Mouse (Mus musculus) layer of hippocampus, adult 2 months (tissue): Measurements from ENCODE around the gene Zfp36l2. TPM values are rescaled to one million over a fixed set of nuclear protein-coding genes. Genes with fewer than 3 reads are reported as not detected.

Source experiments
- DNase-seq, 2 experiments: peaks; one replicate each; pipeline ENCODE4 v3.0.0; 2022; ENCODE audit warnings: low spot score in 2 of 2
- H3K27ac ChIP-seq: fragments of 200-600 bp; 2 replicates; pipeline ENCODE4 v1.8.1; 2022
- H3K4me3 ChIP-seq: fragments of 200-600 bp; 2 replicates; pipeline ENCODE4 v1.8.1; 2022; ENCODE audit warnings: mild to moderate bottlenecking
- CTCF ChIP-seq: fragments of 200-600 bp; conservative IDR thresholded peaks from 2 replicates; pipeline ENCODE4 v1.8.1; 2022; ENCODE audit warnings: antibody characterized with exemption, mild to moderate bottlenecking, moderate library complexity
- total RNA-seq, 2 experiments: library from RNA; stranded (reverse); gene quantifications; 2 replicates each; pipeline ENCODE4 v1.2.3; 2021

The Zfp36l2 gene
- total RNA-seq, 2 experiments from 2014 or later, result 24.7 to 26.1 TPM

DNA sequence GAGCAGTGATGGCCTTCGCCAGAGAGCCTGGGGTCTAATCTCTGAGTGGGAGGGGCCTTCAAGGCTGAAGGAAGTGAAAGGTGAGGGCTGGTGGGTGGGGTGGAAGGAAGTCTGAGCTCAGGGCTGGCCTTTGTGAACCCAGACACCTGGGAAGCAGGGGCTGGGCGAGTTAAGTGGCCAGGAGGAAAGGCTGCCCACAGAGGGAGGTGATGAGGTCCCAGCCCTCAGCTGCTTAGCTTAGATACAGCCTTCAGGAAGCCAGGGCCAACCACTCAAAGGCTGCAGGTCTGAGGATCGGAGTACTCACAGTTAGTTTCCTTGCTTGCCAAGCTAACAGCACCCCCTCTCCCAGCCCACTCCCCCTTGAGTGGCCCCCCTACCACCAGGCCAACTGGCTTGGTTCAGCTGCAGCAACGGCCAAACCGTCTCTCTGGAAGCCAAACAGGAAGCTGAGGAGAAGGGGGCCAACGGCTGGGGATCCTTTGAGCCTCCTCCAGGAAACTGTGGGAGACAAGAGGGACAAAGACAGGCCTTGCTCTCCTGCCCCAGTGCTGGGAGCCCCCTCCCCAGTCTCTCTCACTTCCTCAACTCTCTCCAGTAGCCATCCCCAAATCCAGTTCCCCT, 26.4 kb downstream of the Zfp36l2 start:
- no peak for DNase-seq
- Histone ChIP-seq H3K4me3 (no peak overlapping the region), H3K27ac (no peak overlapping the region)
- TF ChIP-seq CTCF, result no peak

DNA sequence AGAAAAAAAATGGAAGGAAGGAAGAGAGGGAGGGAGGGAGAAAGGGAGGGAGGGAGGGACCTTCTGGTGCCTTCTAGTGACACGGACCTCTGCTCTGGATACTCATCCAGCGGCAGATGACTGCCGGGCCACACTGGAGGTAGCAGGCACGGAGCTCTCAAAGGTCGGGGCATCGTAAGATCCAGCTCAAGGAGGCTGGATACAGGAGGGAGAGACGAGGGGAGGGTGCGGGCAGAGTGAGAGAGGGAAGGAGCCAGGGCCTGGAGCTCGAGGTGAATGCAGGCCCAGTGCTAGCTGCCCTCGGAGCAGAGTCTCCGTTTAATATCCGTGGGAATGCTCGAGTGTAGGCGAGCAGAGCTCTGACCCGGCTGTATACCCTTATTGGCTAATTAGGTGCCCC, 28.9 kb downstream of the Zfp36l2 start:
- TF ChIP-seq CTCF, result no peak
- Histone ChIP-seq H3K4me3 (no peak overlapping the region), H3K27ac (no peak overlapping the region)
- no peak for DNase-seq

DNA sequence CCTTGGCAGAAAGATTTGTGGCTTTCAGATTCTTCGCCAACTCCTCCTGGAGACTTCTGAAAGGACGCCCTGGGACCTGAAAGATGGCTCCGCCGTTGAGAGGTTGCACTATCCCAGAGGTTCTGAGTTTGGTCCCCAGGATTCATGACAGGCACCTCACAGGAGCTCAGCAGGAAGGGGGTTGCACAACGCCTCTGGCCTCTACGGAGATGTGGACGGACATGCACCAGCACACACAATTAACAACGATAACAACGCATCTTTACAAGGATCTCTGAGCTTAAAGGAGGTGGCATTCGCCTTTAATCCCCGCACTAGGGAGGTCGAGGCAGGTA, 29.3 kb downstream of the Zfp36l2 start:
- no peak overlapping the region for H3K4me3 ChIP-seq
- no peak for DNase-seq
- no peak overlapping the region for H3K27ac ChIP-seq
- no peak for TF ChIP-seq CTCF

DNA sequence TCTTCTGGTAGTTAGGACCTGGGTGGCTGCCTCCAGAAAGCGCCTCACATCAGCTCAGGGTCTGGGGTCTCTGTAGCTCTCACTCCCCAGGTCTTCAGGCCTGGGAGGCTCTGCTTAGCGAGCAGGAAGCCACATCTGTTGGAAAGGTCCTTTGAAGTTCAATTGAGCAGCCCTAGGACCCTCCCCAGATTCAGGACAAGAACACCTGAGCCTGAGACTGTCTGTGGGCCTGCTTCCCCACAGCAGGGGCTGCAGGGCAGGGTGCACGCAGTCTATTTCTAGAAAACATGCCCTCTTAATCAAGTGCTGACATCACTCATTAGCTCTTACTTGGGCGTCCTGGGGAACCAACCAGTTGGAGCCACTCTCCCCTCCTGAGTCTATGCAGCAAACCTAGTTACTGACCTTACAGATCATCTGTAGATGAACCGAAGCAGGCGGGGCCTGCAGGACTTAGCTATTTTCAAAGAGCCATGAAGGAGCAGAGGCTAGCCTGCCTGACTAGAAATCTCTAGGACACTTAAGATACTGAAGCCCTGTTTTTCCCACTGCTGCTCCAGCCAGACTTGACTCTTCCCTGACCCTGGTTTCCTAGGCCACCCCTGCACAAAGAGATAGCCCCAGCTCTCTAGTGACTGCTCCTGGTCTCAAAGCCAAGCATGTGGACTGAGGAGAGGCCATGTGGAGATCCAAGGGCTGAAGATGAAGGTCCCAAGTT, 29.8 kb downstream of the Zfp36l2 start:
- no peak for TF ChIP-seq CTCF
- H3K27ac ChIP-seq, result no peak overlapping the region
- DNase-seq, result no peak
- no peak overlapping the region for H3K4me3 ChIP-seq

GRCm38 (mm10) chr17:84156748-84157742, 30.7 kb downstream of the Zfp36l2 start:
- DNase-seq, result no peak
- Histone ChIP-seq H3K27ac (no peak overlapping the region), H3K4me3 (no peak overlapping the region)
- no peak for TF ChIP-seq CTCF

DNA sequence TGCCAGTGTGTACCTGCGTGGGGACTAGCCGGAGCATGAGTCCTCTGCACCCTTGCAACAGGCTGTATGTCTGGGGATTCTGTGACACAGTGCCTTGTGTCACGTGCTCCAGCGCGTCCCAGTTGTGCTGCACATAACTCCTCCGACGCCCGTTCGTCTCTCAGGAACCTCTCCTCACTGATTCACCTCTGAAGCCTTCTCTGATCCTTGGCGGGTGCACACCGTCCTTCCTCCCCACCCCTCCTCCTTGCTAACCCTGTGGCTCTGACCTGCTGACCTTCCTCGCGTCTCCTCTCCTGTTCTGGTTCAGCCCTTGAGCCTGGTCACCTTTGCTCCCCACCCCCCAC, 31.5 kb downstream of the Zfp36l2 start:
- no peak overlapping the region for H3K27ac ChIP-seq
- no peak for TF ChIP-seq CTCF
- DNase-seq, result no peak
- H3K4me3 ChIP-seq, result no peak overlapping the region

- Histone ChIP-seq H3K4me3 (no peak overlapping the region), H3K27ac (no peak overlapping the region)
- DNase-seq, result no peak
- no peak for TF ChIP-seq CTCF
Measured at GRCm38 (mm10) chr17:84155516-84156226, 32.1 kb downstream of the Zfp36l2 start.

DNA sequence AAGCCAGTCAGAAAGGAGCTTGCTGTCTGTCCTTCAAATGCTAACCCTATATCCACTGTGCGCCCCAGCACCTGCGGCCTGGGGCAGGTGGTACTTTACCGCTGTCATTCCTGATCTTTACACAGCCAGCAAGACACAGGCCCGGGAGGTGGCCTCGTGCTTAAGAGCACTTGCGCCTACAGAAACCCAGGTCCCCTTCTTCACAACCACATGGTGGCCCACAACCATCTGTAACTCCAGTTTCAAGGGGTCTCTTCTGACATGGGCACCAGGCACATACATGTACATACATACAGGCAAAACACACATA, 32.8 kb downstream of the Zfp36l2 start:
- H3K27ac ChIP-seq, result no peak overlapping the region
- no peak for TF ChIP-seq CTCF
- DNase-seq, result no peak
- H3K4me3 ChIP-seq, result no peak overlapping the region

GRCm38 (mm10) chr17:84154302-84155028, 33.3 kb downstream of the Zfp36l2 start:
- TF ChIP-seq CTCF, result no peak
- H3K4me3 ChIP-seq, result no peak overlapping the region
- H3K27ac ChIP-seq, result no peak overlapping the region
- no peak for DNase-seq

GRCm38 (mm10) chr17:84152976-84153786, 34.6 kb downstream of the Zfp36l2 start:
- no peak overlapping the region for H3K4me3 ChIP-seq
- no peak overlapping the region for H3K27ac ChIP-seq
- TF ChIP-seq CTCF, result no peak
- DNase-seq, result no peak

DNA sequence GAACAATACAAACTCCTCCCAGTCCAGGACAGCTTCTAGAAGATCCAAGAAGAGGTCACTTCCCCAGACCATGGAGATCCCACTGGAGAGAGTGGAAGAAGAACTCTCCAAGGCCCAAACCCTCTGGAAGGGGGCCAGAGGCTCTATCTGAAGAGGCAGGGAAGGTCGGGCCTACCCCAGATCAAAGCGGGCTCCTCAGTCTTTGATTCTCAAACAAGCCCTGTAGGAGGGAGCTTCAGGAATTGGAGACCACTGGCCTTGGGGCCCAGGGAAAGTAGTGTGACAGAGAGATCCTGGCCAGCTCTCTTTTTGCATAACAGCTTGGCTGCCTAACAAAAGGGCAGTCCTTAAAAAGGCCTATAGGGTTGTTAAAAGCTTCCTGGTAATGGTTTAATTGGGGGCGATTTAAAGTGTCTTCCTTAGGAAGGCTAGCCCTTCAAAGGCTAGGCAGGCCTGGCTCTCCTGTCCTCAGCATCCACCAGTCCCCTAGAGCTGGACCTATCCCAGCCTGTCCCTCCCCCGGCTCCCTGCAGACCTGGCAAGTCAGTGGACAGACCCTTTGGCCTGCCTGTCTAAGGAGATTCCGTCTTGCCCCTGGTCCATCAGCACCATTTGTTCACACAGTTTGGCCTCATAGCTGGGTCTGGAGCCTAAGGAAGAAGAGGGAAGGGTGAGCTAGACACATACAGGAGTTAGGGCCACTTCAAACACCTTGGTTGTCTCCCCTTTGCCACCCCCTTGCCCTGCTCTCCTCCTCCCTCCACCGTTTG, 35.4 kb downstream of the Zfp36l2 start:
- Histone ChIP-seq H3K4me3 (no peak overlapping the region), H3K27ac (no peak overlapping the region)
- no peak for TF ChIP-seq CTCF
- DNase-seq, result no peak
